8 mouse cellular contexts compared by ENCODE assay signal in the genomic region with DNA sequence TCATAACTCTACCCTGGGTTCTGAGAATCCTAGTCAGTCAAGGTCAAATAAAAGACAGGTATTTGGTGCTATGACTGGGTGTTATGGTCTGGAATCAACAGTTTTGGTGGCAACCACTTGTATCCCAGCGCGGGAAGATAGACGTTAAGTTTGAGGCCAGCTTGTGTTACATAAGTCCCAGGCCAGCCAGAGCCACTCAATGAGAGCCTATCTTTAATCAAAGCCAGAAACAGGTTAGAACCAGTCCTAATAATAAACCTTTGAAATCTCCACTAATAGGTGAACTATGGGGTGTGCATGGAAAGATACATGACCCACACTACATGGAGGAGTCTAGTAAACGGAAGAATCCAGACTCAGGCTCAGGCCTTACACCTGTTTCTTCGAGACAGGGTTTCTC. TPM values are rescaled to one million over a fixed set of nuclear protein-coding genes. Genes with fewer than 3 reads are reported as not detected.
DNase-seq lines count a peak whose midpoint lies in the region; ATAC-seq and TF ChIP-seq lines count a peak whose summit lies in the region.

No protein-coding gene starts in this region.

- WGBS in forebrain, embryonic 10.5 days, result 62% methylated on average over 5 of the region's 5 CpGs
- WGBS in intestine, embryonic 16.5 days, result 63% methylated on average over 5 of the region's 5 CpGs
- WGBS in neural tube, embryonic 12.5 days, result 79% methylated on average over 5 of the region's 5 CpGs

- H3K4me2 ChIP-seq in intestine, embryonic 16.5 days (ENCODE audit: low read depth, low read length), result peak overlapping the region; percentile 80
- H3K4me2 ChIP-seq in neural tube, embryonic 12.5 days (replicated peaks), result peak overlapping the region; percentile 73

- ATAC-seq in intestine, embryonic 16.5 days, result peak; percentile 30; the same call in 1 of the 2 replicates
- ATAC-seq in neural tube, embryonic 12.5 days (ENCODE audit: low FRiP score, low read depth), result no peak

- H3K9ac ChIP-seq in intestine, embryonic 16.5 days (ENCODE audit: low read depth, low read length), result no peak overlapping the region
- no peak overlapping the region for H3K9ac ChIP-seq in neural tube, embryonic 12.5 days

- H3K4me3 ChIP-seq in layer of hippocampus, adult 2 months, result peak overlapping the region; percentile 60
- peak overlapping the region; percentile 52 for H3K4me3 ChIP-seq in forebrain, embryonic 10.5 days
- H3K4me3 ChIP-seq in intestine, embryonic 16.5 days (ENCODE audit: low read length), result peak overlapping the region; percentile 43
- H3K4me3 ChIP-seq in neural tube, embryonic 12.5 days, result no peak overlapping the region

- peak overlapping the region; percentile 72 for H3K27ac ChIP-seq in layer of hippocampus, adult 2 months
- H3K27ac ChIP-seq in forebrain, embryonic 10.5 days, result peak overlapping the region; percentile 85
- no peak overlapping the region for H3K27ac ChIP-seq in intestine, embryonic 16.5 days (ENCODE audit: low read length)
- H3K27ac ChIP-seq in neural tube, embryonic 12.5 days, result no peak overlapping the region

- peaks cover 31% of the 10 kb centered on the region for H3K36me3 ChIP-seq in forebrain, embryonic 10.5 days (replicated peaks)
- 0 out of 2 replicates have a peak, but pooled peaks cover 4% of the 10 kb centered on the region for H3K36me3 ChIP-seq in intestine, embryonic 16.5 days (ENCODE audit: control insufficient read depth, insufficient read depth, low read length)
- peaks cover 18% of the 10 kb centered on the region for H3K36me3 ChIP-seq in neural tube, embryonic 12.5 days

- peaks cover 18% of the 10 kb centered on the region for H3K4me1 ChIP-seq in forebrain, embryonic 10.5 days
- peaks cover 7% of the 10 kb centered on the region; the same call in 1 of the 2 replicates for H3K4me1 ChIP-seq in intestine, embryonic 16.5 days (ENCODE audit: control insufficient read depth, insufficient read depth, low read length)
- peaks cover 6% of the 10 kb centered on the region; the same call in 1 of the 2 replicates for H3K4me1 ChIP-seq in neural tube, embryonic 12.5 days

- H3K9me3 ChIP-seq in forebrain, embryonic 10.5 days, result no peaks in the 10 kb centered on the region
- no peaks in the 10 kb centered on the region for H3K9me3 ChIP-seq in intestine, embryonic 16.5 days (ENCODE audit: control insufficient read depth, low read length)
- no peaks in the 10 kb centered on the region for H3K9me3 ChIP-seq in neural tube, embryonic 12.5 days

- no peaks in the 10 kb centered on the region for H3K27me3 ChIP-seq in forebrain, embryonic 10.5 days (ENCODE audit: poor library complexity, severe bottlenecking)
- no peaks in the 10 kb centered on the region for H3K27me3 ChIP-seq in intestine, embryonic 16.5 days (replicated peaks; ENCODE audit: control insufficient read depth, insufficient read depth, low read length)
- H3K27me3 ChIP-seq in neural tube, embryonic 12.5 days (replicated peaks), result no peaks in the 10 kb centered on the region

- DNase-seq in layer of hippocampus, adult 2 months (ENCODE audit: low spot score in 2 of 2), result no peak
- DNase-seq in layer of hippocampus, adult 9-10 months (ENCODE audit: low spot score), result no peak
- DNase-seq in forebrain, embryonic 10.5 days (ENCODE audit: extremely low spot score, low spot score), result no peak
- DNase-seq in cerebellum, postnatal 4 days (ENCODE audit: low spot score in 2 of 2), result no peak
- no peak for DNase-seq in right cerebral cortex, postnatal 25 days
- no peak for DNase-seq in thymus, postnatal 4 days

- TF ChIP-seq CTCF in layer of hippocampus, adult 2 months (conservative IDR thresholded peaks at IDR 0.05), result no peak

RNA-seq across cellular contexts. Expression of a gene that starts 0.5 kb away (rescaled TPM):
- 1 to 10 TPM; 3.9 to 4.5 TPM for total RNA-seq in layer of hippocampus, adult 2 months (2021)
- 1.7 and 1.9 TPM in 2 replicates for polyA plus RNA-seq in forebrain, embryonic 10.5 days (2016; fragmentation: Nextera tagmentation; extraction: Ambion mirVana)
- 0.36 and 0.44 TPM in 2 replicates for polyA plus RNA-seq in intestine, embryonic 16.5 days (2015; fragmentation: Nextera tagmentation; extraction: Ambion mirVana)
- 1.6 and 2.1 TPM in 2 replicates for polyA plus RNA-seq in neural tube, embryonic 12.5 days (2016; fragmentation: Nextera tagmentation; extraction: Ambion mirVana)

RNA-seq across cellular contexts. Expression of a gene that starts 14.4 kb away (rescaled TPM):
- total RNA-seq in layer of hippocampus, adult 2 months (2021), result 1 to 10 TPM; 6.3 to 6.8 TPM
- polyA plus RNA-seq in forebrain, embryonic 10.5 days (2016; fragmentation: Nextera tagmentation; extraction: Ambion mirVana), result 36.2 and 39.2 TPM in 2 replicates
- 10.0 and 12.2 TPM in 2 replicates for polyA plus RNA-seq in intestine, embryonic 16.5 days (2015; fragmentation: Nextera tagmentation; extraction: Ambion mirVana)
- 18.2 and 19.1 TPM in 2 replicates for polyA plus RNA-seq in neural tube, embryonic 12.5 days (2016; fragmentation: Nextera tagmentation; extraction: Ambion mirVana)

RNA-seq across cellular contexts. Expression of a gene that starts 14.5 kb away (rescaled TPM):
- 10 to 100 TPM; 30.3 TPM for total RNA-seq in layer of hippocampus, adult 2 months (2021)
- polyA plus RNA-seq in forebrain, embryonic 10.5 days (2016; fragmentation: Nextera tagmentation; extraction: Ambion mirVana), result 31.0 TPM in 2 replicates
- polyA plus RNA-seq in intestine, embryonic 16.5 days (2015; fragmentation: Nextera tagmentation; extraction: Ambion mirVana), result 13.0 and 13.1 TPM in 2 replicates
- polyA plus RNA-seq in neural tube, embryonic 12.5 days (2016; fragmentation: Nextera tagmentation; extraction: Ambion mirVana), result 24.6 and 28.7 TPM in 2 replicates

RNA-seq across cellular contexts. Expression of a gene that starts 30.2 kb away (rescaled TPM):
- total RNA-seq in layer of hippocampus, adult 2 months (2021), result 100 to 1,000 TPM; 488 to 493 TPM
- polyA plus RNA-seq in forebrain, embryonic 10.5 days (2016; fragmentation: Nextera tagmentation; extraction: Ambion mirVana), result 1,831 and 1,874 TPM in 2 replicates
- polyA plus RNA-seq in intestine, embryonic 16.5 days (2015; fragmentation: Nextera tagmentation; extraction: Ambion mirVana), result 1,840 and 1,978 TPM in 2 replicates
- polyA plus RNA-seq in neural tube, embryonic 12.5 days (2016; fragmentation: Nextera tagmentation; extraction: Ambion mirVana), result 1,453 and 1,478 TPM in 2 replicates

Comparison
In these comparisons a context has a peak if more than half of its experiments do, and no peak if none do; other contexts are left out.
1. H3K27ac ChIP-seq: peak in layer of hippocampus, adult 2 months (single experiment) and forebrain, embryonic 10.5 days (single experiment); none in intestine, embryonic 16.5 days (single experiment) and neural tube, embryonic 12.5 days (single experiment).